Mouse (Mus musculus): ENCODE measurements at regions not wholly inside any gene's neighbourhood (a gene's known extent, or its start where the extent isn't known, plus 50 kb on each side); places are given as distances from the start of the nearest gene placed in this dataset.

DNA sequence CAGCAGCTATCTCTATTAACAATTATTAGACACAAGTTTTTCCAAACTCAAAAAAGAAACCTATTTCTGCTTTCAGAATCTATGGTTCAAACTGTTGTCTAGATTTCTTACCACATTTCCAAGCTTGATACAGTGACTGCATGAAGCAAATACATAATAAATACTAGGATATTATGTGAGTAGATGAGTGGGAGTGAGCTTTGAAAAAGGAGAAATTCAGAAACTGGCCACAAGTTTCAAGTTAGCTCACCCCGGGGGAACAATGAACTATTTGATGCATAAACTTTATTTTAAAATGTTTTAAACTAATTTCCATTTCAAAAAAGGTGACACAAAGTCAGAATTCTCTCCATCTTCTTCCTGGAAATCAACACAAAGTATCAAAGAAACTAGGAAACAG lies 114.3 kb downstream of the Kctd12 start:
- Histone ChIP-seq H3K4me2 (ENCODE audit: low read depth, low read length) (no peak overlapping the region), H3K9me3 (ENCODE audit: low read length) (no peaks in the 10 kb centered on the region), H3K9ac (replicated peaks) (no peak overlapping the region), H3K27me3 (ENCODE audit: insufficient read depth, low read length) (no peaks in the 10 kb centered on the region), H3K4me3 (ENCODE audit: low read depth, low read length) (no peak overlapping the region), H3K36me3 (replicated peaks; ENCODE audit: insufficient read depth, low read length) (no peaks in the 10 kb centered on the region), H3K27ac (ENCODE audit: low read depth) (no peak overlapping the region), H3K4me1 (ENCODE audit: insufficient read depth) (no peaks in the 10 kb centered on the region)
- ATAC-seq (no peak), DNase-seq (no peak)
- WGBS (ENCODE audit: insufficient replicate concordance), result 56% methylated on average over 1 of the region's 1 CpGs
- TF ChIP-seq CTCF (IDR thresholded peaks at IDR 0.05; ENCODE audit: low read depth) (no peak), EP300 (IDR thresholded peaks at IDR 0.05; ENCODE audit: low read depth) (no peak)

DNA sequence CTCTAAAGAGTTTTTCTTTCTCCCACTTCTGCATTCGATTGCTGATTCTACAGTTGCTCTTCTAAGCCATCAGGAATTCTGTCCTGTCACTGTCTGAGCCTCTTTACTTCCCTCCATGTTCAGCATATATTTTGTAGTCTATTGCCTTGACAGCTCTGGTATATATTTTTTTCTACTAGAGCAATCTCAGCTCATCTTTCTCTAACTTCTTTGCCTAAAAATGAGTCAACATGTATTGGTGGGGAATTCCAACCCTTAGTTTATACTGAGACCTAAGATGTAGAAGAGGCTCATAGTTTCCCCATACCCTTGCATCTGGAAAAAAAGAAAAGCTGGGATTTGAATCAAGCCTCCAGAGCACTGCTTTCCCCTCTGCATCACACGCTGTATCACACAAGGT lies 114.7 kb downstream of the Kctd12 start:
- no peak overlapping the region for H3K4me2 ChIP-seq (ENCODE audit: low read depth, low read length)

DNA sequence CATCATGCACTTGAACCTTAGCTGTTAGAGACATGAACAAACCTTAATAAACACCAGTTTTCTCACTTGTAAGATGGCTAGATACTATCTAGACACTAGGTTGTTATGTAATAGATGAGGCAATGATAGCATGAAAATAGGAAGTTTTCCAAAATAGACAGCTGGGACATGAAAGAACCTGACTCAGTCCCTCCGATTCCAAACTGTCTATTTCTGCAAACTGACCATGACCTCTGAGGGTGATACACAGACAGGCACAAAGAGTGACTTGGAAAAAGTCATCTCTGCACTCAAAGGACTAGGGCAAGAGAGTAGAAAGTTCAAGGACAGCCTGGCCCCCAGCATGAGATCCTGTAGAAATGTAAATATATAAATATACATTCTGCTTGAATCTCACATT lies 115.9 kb downstream of the Kctd12 start:
- Histone ChIP-seq H3K4me3 (ENCODE audit: low read depth, low read length) (no peak overlapping the region), H3K9ac (replicated peaks) (no peak overlapping the region), H3K36me3 (replicated peaks; ENCODE audit: insufficient read depth, low read length) (no peaks in the 10 kb centered on the region), H3K27ac (ENCODE audit: low read depth) (no peak overlapping the region), H3K27me3 (ENCODE audit: insufficient read depth, low read length) (no peaks in the 10 kb centered on the region), H3K4me2 (ENCODE audit: low read depth, low read length) (no peak overlapping the region), H3K4me1 (ENCODE audit: insufficient read depth) (no peaks in the 10 kb centered on the region), H3K9me3 (ENCODE audit: low read length) (no peaks in the 10 kb centered on the region)
- TF ChIP-seq CTCF (IDR thresholded peaks at IDR 0.05; ENCODE audit: low read depth) (no peak), EP300 (IDR thresholded peaks at IDR 0.05; ENCODE audit: low read depth) (no peak)
- WGBS (ENCODE audit: insufficient replicate concordance), result 49% methylated on average over 1 of the region's 1 CpGs
- ATAC-seq (no peak), DNase-seq (no peak)

More for the DNA sequence above, 114.7 kb downstream of the Kctd12 start:
- H3K9ac ChIP-seq (replicated peaks), result no peak overlapping the region
- ATAC-seq (no peak), DNase-seq (no peak)
- H3K4me1 ChIP-seq (ENCODE audit: insufficient read depth), result no peaks in the 10 kb centered on the region
- TF ChIP-seq EP300 (IDR thresholded peaks at IDR 0.05; ENCODE audit: low read depth), result no peak
- TF ChIP-seq CTCF (IDR thresholded peaks at IDR 0.05; ENCODE audit: low read depth), result no peak
- WGBS (ENCODE audit: insufficient replicate concordance), result 60% methylated on average over 2 of the region's 2 CpGs
- H3K9me3 ChIP-seq (ENCODE audit: low read length), result no peaks in the 10 kb centered on the region
- no peak overlapping the region for H3K4me3 ChIP-seq (ENCODE audit: low read depth, low read length)
- no peak overlapping the region for H3K27ac ChIP-seq (ENCODE audit: low read depth)
- no peaks in the 10 kb centered on the region for H3K27me3 ChIP-seq (ENCODE audit: insufficient read depth, low read length)
- H3K36me3 ChIP-seq (replicated peaks; ENCODE audit: insufficient read depth, low read length), result no peaks in the 10 kb centered on the region

DNA sequence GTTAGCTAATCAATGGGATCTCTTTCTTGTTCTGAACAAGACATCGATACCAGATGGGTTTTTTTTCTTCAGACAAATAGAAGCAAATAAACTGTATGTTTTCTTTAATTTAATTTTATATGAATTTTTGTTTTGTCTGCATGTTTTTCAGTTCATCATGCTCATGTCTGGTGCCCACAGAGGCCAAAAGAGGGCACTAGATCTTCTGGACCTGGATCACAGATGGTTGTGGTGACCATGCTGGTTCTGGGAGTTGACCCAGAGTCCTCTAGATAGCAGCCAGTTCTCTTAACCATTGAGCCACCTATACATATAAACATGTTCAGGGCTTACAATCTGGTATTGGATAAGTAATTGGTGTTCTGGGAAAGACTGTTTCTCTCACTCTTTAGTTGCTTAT lies 120.7 kb downstream of the Kctd12 start:
- WGBS (ENCODE audit: insufficient replicate concordance), result 77% methylated on average over 1 of the region's 1 CpGs
- TF ChIP-seq EP300 (IDR thresholded peaks at IDR 0.05; ENCODE audit: low read depth) (no peak), CTCF (IDR thresholded peaks at IDR 0.05; ENCODE audit: low read depth) (0 out of 2 replicates have a peak, but pooled peaks have one; percentile 2)
- Histone ChIP-seq H3K4me1 (ENCODE audit: insufficient read depth) (no peaks in the 10 kb centered on the region), H3K9me3 (ENCODE audit: low read length) (no peaks in the 10 kb centered on the region), H3K36me3 (replicated peaks; ENCODE audit: insufficient read depth, low read length) (no peaks in the 10 kb centered on the region), H3K9ac (replicated peaks) (no peak overlapping the region), H3K4me2 (ENCODE audit: low read depth, low read length) (no peak overlapping the region), H3K27me3 (ENCODE audit: insufficient read depth, low read length) (no peaks in the 10 kb centered on the region), H3K4me3 (ENCODE audit: low read depth, low read length) (no peak overlapping the region), H3K27ac (ENCODE audit: low read depth) (no peak overlapping the region)
- DNase-seq (no peak), ATAC-seq (no peak)

DNA sequence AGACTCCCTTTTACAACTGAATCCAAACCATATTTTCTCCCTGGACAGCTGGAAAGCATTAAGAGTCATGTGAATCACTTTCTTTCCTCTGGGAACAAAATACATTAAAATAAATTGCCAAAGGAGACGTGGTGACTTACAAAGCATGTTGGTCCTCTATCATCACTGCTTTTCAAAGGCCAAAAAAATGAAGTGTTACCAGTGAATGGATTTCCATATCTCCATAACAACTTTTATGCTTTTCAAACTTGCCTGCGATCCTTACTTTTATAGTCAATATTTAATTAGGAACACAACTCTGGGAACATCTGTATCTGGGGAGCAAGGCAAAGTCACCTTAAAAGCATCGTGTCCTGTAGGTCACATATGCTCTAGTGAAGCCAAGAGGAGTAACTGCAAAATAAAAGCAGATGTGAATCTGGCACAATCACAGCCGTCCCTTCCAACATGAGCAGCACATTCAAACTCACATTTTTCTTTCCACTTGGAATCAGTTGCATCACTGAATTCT lies 123.0 kb downstream of the Kctd12 start:
- no peak overlapping the region for H3K4me2 ChIP-seq (ENCODE audit: low read depth, low read length)
- H3K9me3 ChIP-seq (ENCODE audit: low read length), result no peaks in the 10 kb centered on the region
- H3K27me3 ChIP-seq (ENCODE audit: insufficient read depth, low read length), result no peaks in the 10 kb centered on the region
- DNase-seq, result no peak
- no peak for ATAC-seq
- no peaks in the 10 kb centered on the region for H3K36me3 ChIP-seq (replicated peaks; ENCODE audit: insufficient read depth, low read length)
- 75% methylated on average over 4 of the region's 4 CpGs for WGBS (ENCODE audit: insufficient replicate concordance)
- H3K27ac ChIP-seq (ENCODE audit: low read depth), result no peak overlapping the region
- H3K9ac ChIP-seq (replicated peaks), result no peak overlapping the region
- no peak overlapping the region for H3K4me3 ChIP-seq (ENCODE audit: low read depth, low read length)
- no peak for TF ChIP-seq CTCF (IDR thresholded peaks at IDR 0.05; ENCODE audit: low read depth)
- H3K4me1 ChIP-seq (ENCODE audit: insufficient read depth), result no peaks in the 10 kb centered on the region

DNA sequence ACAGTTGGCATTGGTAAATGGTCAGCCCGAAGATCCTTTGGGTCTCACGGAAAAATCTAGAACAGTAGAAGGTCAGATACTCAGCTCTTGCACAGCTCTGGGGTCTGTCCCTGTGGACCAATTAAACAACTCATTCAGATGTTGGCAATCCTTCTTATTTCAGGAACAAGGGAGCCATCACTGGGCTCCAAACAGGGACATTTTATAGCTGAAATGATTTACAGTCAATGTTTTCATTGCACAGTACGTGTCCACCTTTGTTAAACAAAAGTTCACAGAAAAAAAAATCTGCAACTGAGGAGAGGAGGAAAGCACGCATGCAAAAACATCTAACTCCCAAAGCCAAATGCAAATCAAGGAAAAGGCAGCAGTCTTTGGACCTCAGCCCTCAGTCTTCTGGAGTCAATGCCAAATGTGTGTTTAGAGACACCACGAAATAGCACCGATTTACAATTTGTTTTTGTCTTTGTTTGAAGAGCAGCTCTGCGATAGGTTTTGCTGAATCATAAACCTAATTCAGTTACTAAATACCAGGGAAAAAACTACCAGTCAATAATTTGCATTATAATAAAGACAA lies 127.1 kb downstream of the Kctd12 start:
- H3K36me3 ChIP-seq (replicated peaks; ENCODE audit: insufficient read depth, low read length), result no peaks in the 10 kb centered on the region
- no peak overlapping the region for H3K27ac ChIP-seq (ENCODE audit: low read depth)

DNA sequence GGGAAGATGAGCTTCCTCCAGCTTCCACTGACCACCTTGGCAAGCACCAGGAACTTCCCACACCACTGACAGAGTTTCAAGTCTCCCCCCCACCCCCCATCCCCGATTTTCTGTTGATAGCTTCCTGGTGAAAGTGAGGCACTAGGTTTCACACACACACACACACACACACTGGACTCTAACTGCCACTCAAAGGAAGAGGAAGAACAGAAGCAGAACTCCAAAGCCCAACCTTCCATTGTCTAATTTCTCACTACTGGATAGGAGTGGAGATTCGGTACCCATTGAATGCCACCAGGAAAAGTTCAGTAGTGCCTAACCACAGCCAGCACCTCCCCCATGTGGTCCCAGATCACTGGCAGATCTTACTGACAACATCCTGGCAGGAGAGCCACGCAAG lies 138.7 kb downstream of the Kctd12 start:
- H3K27ac ChIP-seq (ENCODE audit: low read depth), result no peak overlapping the region
- 40% methylated on average over 3 of the region's 3 CpGs for WGBS (ENCODE audit: insufficient replicate concordance)
- TF ChIP-seq EP300 (IDR thresholded peaks at IDR 0.05; ENCODE audit: low read depth) (no peak), CTCF (IDR thresholded peaks at IDR 0.05; ENCODE audit: low read depth) (no peak)
- no peaks in the 10 kb centered on the region for H3K9me3 ChIP-seq (ENCODE audit: low read length)
- no peak overlapping the region for H3K4me3 ChIP-seq (ENCODE audit: low read depth, low read length)
- no peak for ATAC-seq
- no peaks in the 10 kb centered on the region for H3K4me1 ChIP-seq (ENCODE audit: insufficient read depth)
- no peak for DNase-seq
- H3K27me3 ChIP-seq (ENCODE audit: insufficient read depth, low read length), result no peaks in the 10 kb centered on the region
- H3K9ac ChIP-seq (replicated peaks), result no peak overlapping the region
- H3K4me2 ChIP-seq (ENCODE audit: low read depth, low read length), result no peak overlapping the region
- H3K36me3 ChIP-seq (replicated peaks; ENCODE audit: insufficient read depth, low read length), result no peaks in the 10 kb centered on the region

More for the DNA sequence above, 127.1 kb downstream of the Kctd12 start:
- Histone ChIP-seq H3K9me3 (ENCODE audit: low read length) (no peaks in the 10 kb centered on the region), H3K27me3 (ENCODE audit: insufficient read depth, low read length) (no peaks in the 10 kb centered on the region), H3K9ac (replicated peaks) (no peak overlapping the region), H3K4me2 (ENCODE audit: low read depth, low read length) (no peak overlapping the region), H3K4me3 (ENCODE audit: low read depth, low read length) (no peak overlapping the region), H3K4me1 (ENCODE audit: insufficient read depth) (no peaks in the 10 kb centered on the region)
- TF ChIP-seq CTCF (IDR thresholded peaks at IDR 0.05; ENCODE audit: low read depth), result no peak
- DNase-seq (no peak), ATAC-seq (no peak)
- WGBS (ENCODE audit: insufficient replicate concordance), result 76% methylated on average over 7 of the region's 7 CpGs
